Mouse (Mus musculus): ENCODE measurements around the gene Ckb. TPM values are rescaled to one million over a fixed set of nuclear protein-coding genes. Genes with fewer than 3 reads are reported as not detected.
"Not testable (repeated sequence)": the region's sequence is repeated elsewhere in the genome, so short reads cannot be mapped to it uniquely, and the experiment has no call there.

Gene Ckb
- polyA plus RNA-seq, 1 experiment from 2014 or later, result 32.7 TPM

GRCm38 (mm10) chr12:111663228-111664143 is 8.7 kb downstream of the Ckb start:
- DNase-seq (no peak), ATAC-seq (no peak)
- Histone ChIP-seq H3K27ac (ENCODE audit: low read depth) (no peak overlapping the region; the same call in 1 of the 2 replicates), H3K9ac (replicated peaks) (no peak overlapping the region), H3K4me2 (ENCODE audit: low read depth, low read length) (no peak overlapping the region), H3K36me3 (replicated peaks; ENCODE audit: insufficient read depth, low read length) (no peaks in the 10 kb centered on the region; the same call in 1 of the 2 replicates), H3K27me3 (ENCODE audit: insufficient read depth, low read length) (no peaks in the 10 kb centered on the region), H3K4me3 (ENCODE audit: low read depth, low read length) (no peak overlapping the region), H3K9me3 (ENCODE audit: low read length) (no peaks in the 10 kb centered on the region), H3K4me1 (ENCODE audit: insufficient read depth) (peaks cover under 1% of the 10 kb centered on the region)
- 69% methylated on average over 17 of the region's 17 CpGs for WGBS (ENCODE audit: insufficient replicate concordance)
- no peak for TF ChIP-seq EP300 (IDR thresholded peaks at IDR 0.05; ENCODE audit: low read depth)
- no peak for TF ChIP-seq CTCF (IDR thresholded peaks at IDR 0.05; ENCODE audit: low read depth)

GRCm38 (mm10) chr12:111661554-111661953 is 10.6 kb downstream of the Ckb start:
- not testable (repeated sequence) for H3K9ac ChIP-seq (replicated peaks); DNase-seq; H3K9me3 ChIP-seq (ENCODE audit: low read length); H3K4me3 ChIP-seq (ENCODE audit: low read depth, low read length); H3K27ac ChIP-seq (ENCODE audit: low read depth); H3K36me3 ChIP-seq (replicated peaks; ENCODE audit: insufficient read depth, low read length); H3K4me1 ChIP-seq (ENCODE audit: insufficient read depth); ATAC-seq; H3K27me3 ChIP-seq (ENCODE audit: insufficient read depth, low read length); H3K4me2 ChIP-seq (ENCODE audit: low read depth, low read length)
- 92% methylated on average over 11 of the region's 11 CpGs for WGBS (ENCODE audit: insufficient replicate concordance)

- H3K4me3 ChIP-seq (ENCODE audit: low read depth, low read length), result no peak overlapping the region
- H3K27ac ChIP-seq (ENCODE audit: low read depth), result no peak overlapping the region
- no peaks in the 10 kb centered on the region for H3K27me3 ChIP-seq (ENCODE audit: insufficient read depth, low read length)
- TF ChIP-seq EP300 (IDR thresholded peaks at IDR 0.05; ENCODE audit: low read depth) (no peak), CTCF (IDR thresholded peaks at IDR 0.05; ENCODE audit: low read depth) (no peak)
- peaks cover 8% of the 10 kb centered on the region for H3K36me3 ChIP-seq (replicated peaks; ENCODE audit: insufficient read depth, low read length)
- DNase-seq (no peak), ATAC-seq (no peak)
- no peaks in the 10 kb centered on the region for H3K4me1 ChIP-seq (ENCODE audit: insufficient read depth)
- WGBS (ENCODE audit: insufficient replicate concordance), result 100% methylated on average over 1 of the region's 1 CpGs
- no peak overlapping the region for H3K4me2 ChIP-seq (ENCODE audit: low read depth, low read length)
- H3K9ac ChIP-seq (replicated peaks), result no peak overlapping the region
- no peaks in the 10 kb centered on the region for H3K9me3 ChIP-seq (ENCODE audit: low read length)
Observed at GRCm38 (mm10) chr12:111660628-111661027, 11.5 kb downstream of the Ckb start.

GRCm38 (mm10) chr12:111659331-111659730 is 12.8 kb downstream of the Ckb start:
- Histone ChIP-seq H3K4me2 (ENCODE audit: low read depth, low read length) (no peak overlapping the region), H3K27me3 (ENCODE audit: insufficient read depth, low read length) (no peaks in the 10 kb centered on the region), H3K36me3 (replicated peaks; ENCODE audit: insufficient read depth, low read length) (peaks cover 20% of the 10 kb centered on the region), H3K9ac (replicated peaks) (no peak overlapping the region), H3K4me1 (ENCODE audit: insufficient read depth) (no peaks in the 10 kb centered on the region), H3K9me3 (ENCODE audit: low read length) (no peaks in the 10 kb centered on the region), H3K27ac (ENCODE audit: low read depth) (no peak overlapping the region), H3K4me3 (ENCODE audit: low read depth, low read length) (no peak overlapping the region)
- TF ChIP-seq EP300 (IDR thresholded peaks at IDR 0.05; ENCODE audit: low read depth), result no peak
- TF ChIP-seq CTCF (IDR thresholded peaks at IDR 0.05; ENCODE audit: low read depth), result no peak
- 81% methylated on average over 4 of the region's 4 CpGs for WGBS (ENCODE audit: insufficient replicate concordance)
- no peak for ATAC-seq
- no peak for DNase-seq

GRCm38 (mm10) chr12:111655695-111656094 is 16.4 kb downstream of the Ckb start:
- Histone ChIP-seq H3K27me3 (ENCODE audit: insufficient read depth, low read length) (no peaks in the 10 kb centered on the region), H3K4me3 (ENCODE audit: low read depth, low read length) (no peak overlapping the region), H3K9ac (replicated peaks) (no peak overlapping the region), H3K4me2 (ENCODE audit: low read depth, low read length) (no peak overlapping the region), H3K27ac (ENCODE audit: low read depth) (no peak overlapping the region), H3K36me3 (replicated peaks; ENCODE audit: insufficient read depth, low read length) (peaks cover 44% of the 10 kb centered on the region), H3K4me1 (ENCODE audit: insufficient read depth) (no peaks in the 10 kb centered on the region), H3K9me3 (ENCODE audit: low read length) (no peaks in the 10 kb centered on the region)
- ATAC-seq, result no peak
- no peak for DNase-seq
- WGBS (ENCODE audit: insufficient replicate concordance), result 94% methylated on average over 11 of the region's 11 CpGs
- TF ChIP-seq EP300 (IDR thresholded peaks at IDR 0.05; ENCODE audit: low read depth) (no peak), CTCF (IDR thresholded peaks at IDR 0.05; ENCODE audit: low read depth) (no peak)

- Histone ChIP-seq H3K4me2 (ENCODE audit: low read depth, low read length) (no peak overlapping the region), H3K9ac (replicated peaks) (no peak overlapping the region), H3K9me3 (ENCODE audit: low read length) (no peaks in the 10 kb centered on the region), H3K4me1 (ENCODE audit: insufficient read depth) (no peaks in the 10 kb centered on the region), H3K27ac (ENCODE audit: low read depth) (no peak overlapping the region), H3K27me3 (ENCODE audit: insufficient read depth, low read length) (no peaks in the 10 kb centered on the region), H3K36me3 (replicated peaks; ENCODE audit: insufficient read depth, low read length) (peaks cover 61% of the 10 kb centered on the region), H3K4me3 (ENCODE audit: low read depth, low read length) (no peak overlapping the region)
- DNase-seq (peak; percentile 71), ATAC-seq (0 out of 2 replicates have a peak, but pooled peaks have one; percentile 41)
- TF ChIP-seq CTCF (IDR thresholded peaks at IDR 0.05; ENCODE audit: low read depth), result peak; percentile 88
- no peak for TF ChIP-seq EP300 (IDR thresholded peaks at IDR 0.05; ENCODE audit: low read depth)
- 32% methylated on average over 3 of the region's 3 CpGs for WGBS (ENCODE audit: insufficient replicate concordance)
Observed at GRCm38 (mm10) chr12:111653434-111653833, 18.7 kb downstream of the Ckb start.
